Mouse (Mus musculus): ENCODE data around the gene Mrps27. TPM values are rescaled to one million over a fixed set of nuclear protein-coding genes. Genes with fewer than 3 reads are reported as not detected.
"Not testable (repeated sequence)": the region's sequence is repeated elsewhere in the genome, so short reads cannot be mapped to it uniquely, and the experiment has no call there.

Mrps27 gene
- polyA plus RNA-seq, 1 experiment from 2014 or later = 17.4 TPM

- Histone ChIP-seq H3K9ac (ENCODE audit: low read depth, low read length) (no peak overlapping the region), H3K4me3 (ENCODE audit: low read depth, low read length) (no peak overlapping the region), H3K4me2 (replicated peaks; ENCODE audit: low read depth) (no peak overlapping the region), H3K27me3 (replicated peaks; ENCODE audit: control insufficient read depth, insufficient read depth, low read length) (no peaks in the 10 kb centered on the region), H3K27ac (ENCODE audit: low read depth, low read length) (no peak overlapping the region), H3K36me3 (ENCODE audit: control insufficient read depth, insufficient read depth) (no peaks in the 10 kb centered on the region), H3K4me1 (replicated peaks; ENCODE audit: control insufficient read depth, insufficient read depth, low read length) (0 out of 2 replicates have a peak, but pooled peaks cover 9% of the 10 kb centered on the region), H3K9me3 (ENCODE audit: control insufficient read depth) (no peaks in the 10 kb centered on the region)
- peak; percentile 38; the same call in 1 of the 2 replicates for ATAC-seq
- TF ChIP-seq CTCF (IDR thresholded peaks at IDR 0.05; ENCODE audit: low read depth) = no peak
- WGBS = 26% methylated on average over 5 of the region's 5 CpGs
These were observed 36.6 kb upstream of the Mrps27 start for GRCm38 (mm10) chr13:99307930-99308359.

- Histone ChIP-seq H3K27me3 (replicated peaks; ENCODE audit: control insufficient read depth, insufficient read depth, low read length) (no peaks in the 10 kb centered on the region), H3K4me3 (ENCODE audit: low read depth, low read length) (no peak overlapping the region), H3K36me3 (ENCODE audit: control insufficient read depth, insufficient read depth) (no peaks in the 10 kb centered on the region), H3K4me2 (replicated peaks; ENCODE audit: low read depth) (no peak overlapping the region), H3K27ac (ENCODE audit: low read depth, low read length) (no peak overlapping the region), H3K9ac (ENCODE audit: low read depth, low read length) (no peak overlapping the region), H3K4me1 (replicated peaks; ENCODE audit: control insufficient read depth, insufficient read depth, low read length) (0 out of 2 replicates have a peak, but pooled peaks cover 9% of the 10 kb centered on the region), H3K9me3 (ENCODE audit: control insufficient read depth) (no peaks in the 10 kb centered on the region)
- WGBS = 84% methylated on average over 8 of the region's 8 CpGs
- no peak for ATAC-seq
- no peak for TF ChIP-seq CTCF (IDR thresholded peaks at IDR 0.05; ENCODE audit: low read depth)
These were observed 36.2 kb upstream of the Mrps27 start for GRCm38 (mm10) chr13:99308393-99308792.

DNA sequence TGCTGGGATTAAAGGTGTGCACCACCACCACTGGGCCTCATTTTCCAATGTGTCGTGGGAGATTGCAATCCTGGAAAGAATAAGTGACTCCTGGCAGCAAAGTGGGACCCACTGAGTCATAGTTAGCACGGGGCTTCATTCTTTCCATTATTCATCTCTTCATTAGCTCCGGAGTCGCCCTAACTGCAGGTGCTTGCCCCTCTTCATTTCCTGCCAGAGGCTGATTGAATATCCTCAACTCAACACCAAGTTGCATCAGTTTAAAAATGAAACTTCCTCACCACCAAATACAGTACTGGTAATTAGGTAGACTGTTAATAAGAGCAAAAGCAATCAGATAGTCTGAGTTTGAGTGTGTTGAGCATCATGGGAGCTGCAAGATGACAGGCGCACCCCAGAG lies 30.5 kb upstream of the Mrps27 start:
- TF ChIP-seq CTCF (IDR thresholded peaks at IDR 0.05; ENCODE audit: low read depth) = no peak
- H3K9ac ChIP-seq (ENCODE audit: low read depth, low read length) = no peak overlapping the region
- H3K27me3 ChIP-seq (replicated peaks; ENCODE audit: control insufficient read depth, insufficient read depth, low read length) = no peaks in the 10 kb centered on the region
- no peaks in the 10 kb centered on the region for H3K4me1 ChIP-seq (replicated peaks; ENCODE audit: control insufficient read depth, insufficient read depth, low read length)
- peaks cover 2% of the 10 kb centered on the region for H3K36me3 ChIP-seq (ENCODE audit: control insufficient read depth, insufficient read depth)
- H3K4me3 ChIP-seq (ENCODE audit: low read depth, low read length) = no peak overlapping the region
- ATAC-seq = no peak
- H3K4me2 ChIP-seq (replicated peaks; ENCODE audit: low read depth) = no peak overlapping the region
- no peaks in the 10 kb centered on the region for H3K9me3 ChIP-seq (ENCODE audit: control insufficient read depth)
- 87% methylated on average over 5 of the region's 5 CpGs for WGBS
- H3K27ac ChIP-seq (ENCODE audit: low read depth, low read length) = no peak overlapping the region

DNA sequence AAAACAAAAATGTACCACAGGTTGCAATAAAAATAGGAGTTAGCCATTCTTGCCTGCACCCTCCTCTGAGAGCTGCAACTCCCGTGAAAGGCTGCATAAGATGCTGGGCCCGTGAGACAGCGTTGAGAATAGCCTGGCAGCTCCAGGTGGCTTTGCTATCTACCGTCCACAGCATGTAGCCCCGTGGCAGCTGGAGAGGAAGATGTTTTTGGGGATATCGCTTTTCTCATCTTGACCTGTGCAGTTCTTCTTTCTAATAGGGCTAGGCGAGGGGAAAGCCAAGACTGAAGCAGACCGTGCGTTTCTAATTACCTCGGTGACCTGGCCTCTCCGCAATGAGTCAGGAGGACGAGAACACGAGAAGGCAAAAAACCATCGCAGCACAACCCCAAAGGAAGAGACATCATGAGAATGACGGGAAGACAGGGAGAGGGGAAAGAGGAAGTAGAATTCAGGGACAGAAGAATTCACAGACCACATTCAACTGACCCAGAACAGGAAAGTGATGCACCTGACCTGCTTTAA lies 29.9 kb upstream of the Mrps27 start:
- H3K27ac ChIP-seq (ENCODE audit: low read depth, low read length) = no peak overlapping the region
- ATAC-seq = no peak
- no peak overlapping the region for H3K9ac ChIP-seq (ENCODE audit: low read depth, low read length)
- H3K9me3 ChIP-seq (ENCODE audit: control insufficient read depth) = no peaks in the 10 kb centered on the region
- 87% methylated on average over 15 of the region's 15 CpGs for WGBS
- no peak overlapping the region for H3K4me3 ChIP-seq (ENCODE audit: low read depth, low read length)
- H3K27me3 ChIP-seq (replicated peaks; ENCODE audit: control insufficient read depth, insufficient read depth, low read length) = no peaks in the 10 kb centered on the region
- no peak overlapping the region for H3K4me2 ChIP-seq (replicated peaks; ENCODE audit: low read depth)
- H3K4me1 ChIP-seq (replicated peaks; ENCODE audit: control insufficient read depth, insufficient read depth, low read length) = no peaks in the 10 kb centered on the region
- H3K36me3 ChIP-seq (ENCODE audit: control insufficient read depth, insufficient read depth) = peaks cover 8% of the 10 kb centered on the region
- TF ChIP-seq CTCF (IDR thresholded peaks at IDR 0.05; ENCODE audit: low read depth) = no peak

DNA sequence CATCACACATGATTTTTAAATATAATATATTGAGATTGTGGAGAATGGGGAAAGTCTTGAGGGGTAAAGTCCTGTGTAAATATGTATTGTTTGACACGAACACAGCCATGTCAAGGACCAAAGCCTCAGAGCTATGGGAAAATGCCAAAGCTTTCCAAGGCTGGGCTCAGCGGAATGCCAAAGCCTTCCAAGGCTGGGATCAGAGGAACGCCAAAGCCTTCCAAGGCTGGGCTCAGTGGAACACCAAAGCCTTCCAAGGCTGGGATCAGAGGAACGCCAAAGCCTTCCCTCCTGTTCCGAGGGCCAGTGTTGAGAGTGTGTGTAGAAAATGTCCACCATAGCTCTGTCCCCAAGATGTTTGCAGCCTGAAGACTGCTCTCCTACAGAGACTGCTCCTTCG lies 28.2 kb upstream of the Mrps27 start:
- Histone ChIP-seq H3K36me3 (ENCODE audit: control insufficient read depth, insufficient read depth) (peaks cover 24% of the 10 kb centered on the region), H3K9ac (ENCODE audit: low read depth, low read length) (no peak overlapping the region), H3K27ac (ENCODE audit: low read depth, low read length) (no peak overlapping the region), H3K4me1 (replicated peaks; ENCODE audit: control insufficient read depth, insufficient read depth, low read length) (no peaks in the 10 kb centered on the region), H3K9me3 (ENCODE audit: control insufficient read depth) (no peaks in the 10 kb centered on the region), H3K4me2 (replicated peaks; ENCODE audit: low read depth) (no peak overlapping the region), H3K27me3 (replicated peaks; ENCODE audit: control insufficient read depth, insufficient read depth, low read length) (no peaks in the 10 kb centered on the region), H3K4me3 (ENCODE audit: low read depth, low read length) (no peak overlapping the region)
- 86% methylated on average over 6 of the region's 6 CpGs for WGBS
- no peak for ATAC-seq
- no peak for TF ChIP-seq CTCF (IDR thresholded peaks at IDR 0.05; ENCODE audit: low read depth)

- Histone ChIP-seq H3K4me2 (replicated peaks; ENCODE audit: low read depth) (no peak overlapping the region), H3K36me3 (ENCODE audit: control insufficient read depth, insufficient read depth) (peaks cover 28% of the 10 kb centered on the region), H3K9me3 (ENCODE audit: control insufficient read depth) (no peaks in the 10 kb centered on the region), H3K27me3 (replicated peaks; ENCODE audit: control insufficient read depth, insufficient read depth, low read length) (no peaks in the 10 kb centered on the region), H3K9ac (ENCODE audit: low read depth, low read length) (no peak overlapping the region), H3K4me1 (replicated peaks; ENCODE audit: control insufficient read depth, insufficient read depth, low read length) (no peaks in the 10 kb centered on the region), H3K27ac (ENCODE audit: low read depth, low read length) (no peak overlapping the region), H3K4me3 (ENCODE audit: low read depth, low read length) (no peak overlapping the region)
- no peak for ATAC-seq
- 59% methylated on average over 4 of the region's 4 CpGs for WGBS
- TF ChIP-seq CTCF (IDR thresholded peaks at IDR 0.05; ENCODE audit: low read depth) = peak; percentile 75
These were observed 27.5 kb upstream of the Mrps27 start for GRCm38 (mm10) chr13:99317058-99317457.

GRCm38 (mm10) chr13:99320453-99320852 lies 24.1 kb upstream of the Mrps27 start:
- peaks cover 50% of the 10 kb centered on the region for H3K36me3 ChIP-seq (ENCODE audit: control insufficient read depth, insufficient read depth)
- H3K27me3 ChIP-seq (replicated peaks; ENCODE audit: control insufficient read depth, insufficient read depth, low read length) = no peaks in the 10 kb centered on the region
- no peak overlapping the region for H3K9ac ChIP-seq (ENCODE audit: low read depth, low read length)
- H3K4me3 ChIP-seq (ENCODE audit: low read depth, low read length) = no peak overlapping the region
- ATAC-seq = no peak
- no peak overlapping the region for H3K27ac ChIP-seq (ENCODE audit: low read depth, low read length)
- H3K4me1 ChIP-seq (replicated peaks; ENCODE audit: control insufficient read depth, insufficient read depth, low read length) = no peaks in the 10 kb centered on the region
- WGBS = 62% methylated on average over 7 of the region's 7 CpGs
- no peak overlapping the region for H3K4me2 ChIP-seq (replicated peaks; ENCODE audit: low read depth)
- no peak for TF ChIP-seq CTCF (IDR thresholded peaks at IDR 0.05; ENCODE audit: low read depth)
- no peaks in the 10 kb centered on the region for H3K9me3 ChIP-seq (ENCODE audit: control insufficient read depth)

GRCm38 (mm10) chr13:99322915-99323314 lies 21.7 kb upstream of the Mrps27 start:
- H3K9ac ChIP-seq (ENCODE audit: low read depth, low read length); H3K27ac ChIP-seq (ENCODE audit: low read depth, low read length); ATAC-seq; H3K4me3 ChIP-seq (ENCODE audit: low read depth, low read length); H3K4me1 ChIP-seq (replicated peaks; ENCODE audit: control insufficient read depth, insufficient read depth, low read length); H3K4me2 ChIP-seq (replicated peaks; ENCODE audit: low read depth); H3K27me3 ChIP-seq (replicated peaks; ENCODE audit: control insufficient read depth, insufficient read depth, low read length); H3K9me3 ChIP-seq (ENCODE audit: control insufficient read depth): not testable (repeated sequence)
- WGBS = 87% methylated on average over 11 of the region's 13 CpGs
- peaks cover 74% of the 10 kb centered on the region for H3K36me3 ChIP-seq (ENCODE audit: control insufficient read depth, insufficient read depth)

All from intestine, postnatal 0 days (tissue).